Mouse (Mus musculus): Measurements from ENCODE around the gene Kptn.

Gene Kptn

GRCm38 (mm10) chr7:16117100-16117499, 2.6 kb upstream of the Kptn start:
- DNase-seq (ENCODE audit: extremely low read depth, low read depth): no peak

GRCm38 (mm10) chr7:16120262-16120600, 536 bp downstream of the Kptn start:
- no peak for DNase-seq (ENCODE audit: extremely low read depth, low read depth)

GRCm38 (mm10) chr7:16125829-16126228, 6.1 kb downstream of the Kptn start:
- DNase-seq (ENCODE audit: extremely low read depth, low read depth): no peak

GRCm38 (mm10) chr7:16128344-16128743, 8.6 kb downstream of the Kptn start:
- no peak for DNase-seq (ENCODE audit: extremely low read depth, low read depth)

GRCm38 (mm10) chr7:16128899-16129298, 9.2 kb downstream of the Kptn start:
- no peak for DNase-seq (ENCODE audit: extremely low read depth, low read depth)

GRCm38 (mm10) chr7:16129421-16129845, 9.7 kb downstream of the Kptn start, which contains the start of gene Slc8a2:
TSS of gene Slc8a2 (plus strand) at chr7:16129826.
- DNase-seq (ENCODE audit: extremely low read depth, low read depth): no peak

- no peak for DNase-seq (ENCODE audit: extremely low read depth, low read depth)
Observed at GRCm38 (mm10) chr7:16129846-16130691, 10.4 kb downstream of the Kptn start.

DNA sequence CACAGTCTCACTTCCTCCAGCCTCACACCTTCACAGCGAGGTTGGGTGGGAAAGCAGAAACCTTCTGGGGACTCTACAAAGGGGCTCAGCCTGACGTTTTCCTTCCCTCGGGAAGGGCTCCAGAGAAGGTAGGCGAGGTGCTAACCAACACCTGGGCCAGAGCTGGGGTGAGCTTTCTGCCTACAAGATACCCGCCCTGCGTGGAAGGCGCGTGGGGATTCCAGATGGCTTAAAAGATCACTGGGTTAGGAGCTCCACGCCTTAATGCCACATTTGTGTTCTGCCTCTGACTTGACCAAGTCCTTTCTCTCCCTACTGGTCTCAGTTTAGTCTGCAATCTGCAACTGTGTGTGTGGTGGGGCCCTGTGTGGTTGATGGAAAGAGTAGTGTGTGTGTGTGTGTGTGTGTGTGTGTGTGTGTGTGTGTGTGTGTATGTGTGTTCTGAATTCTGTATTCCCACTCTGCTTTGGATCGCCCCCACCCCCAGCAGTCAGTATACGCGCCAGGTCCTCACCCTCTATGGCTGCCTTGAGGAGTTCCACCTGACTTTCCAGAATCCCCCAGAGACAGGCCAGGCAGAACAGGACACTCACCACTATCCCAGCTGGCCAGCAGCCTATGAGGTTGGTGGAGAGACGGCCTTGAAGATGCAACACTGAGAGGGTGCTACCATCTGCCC, 11.4 kb downstream of the Kptn start:
- no peak for DNase-seq (ENCODE audit: extremely low read depth, low read depth)

- no peak for DNase-seq (ENCODE audit: extremely low read depth, low read depth)
Observed at GRCm38 (mm10) chr7:16132161-16132581, 12.5 kb downstream of the Kptn start.

GRCm38 (mm10) chr7:16132926-16133325, 13.2 kb downstream of the Kptn start:
- DNase-seq (ENCODE audit: extremely low read depth, low read depth): no peak

DNA sequence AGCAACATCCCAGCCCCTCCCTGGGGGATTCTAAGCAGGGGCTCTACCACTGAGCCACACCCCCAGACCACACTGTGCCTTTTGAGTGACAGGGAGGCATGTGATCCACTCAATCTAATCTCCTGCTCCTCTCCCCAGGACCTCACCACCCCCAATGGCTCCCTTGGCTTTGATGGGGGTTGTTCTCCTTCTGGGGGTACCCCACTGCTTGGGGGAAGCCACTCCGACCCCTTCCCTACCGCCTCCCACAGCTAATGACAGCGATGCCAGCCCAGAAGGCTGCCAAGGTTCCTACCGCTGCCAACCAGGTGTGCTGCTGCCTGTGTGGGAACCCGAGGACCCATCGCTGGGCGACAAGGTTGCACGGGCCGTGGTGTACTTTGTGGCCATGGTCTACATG, 14.0 kb downstream of the Kptn start:
- DNase-seq (ENCODE audit: extremely low read depth, low read depth): no peak

- no peak for DNase-seq (ENCODE audit: extremely low read depth, low read depth)
Observed at GRCm38 (mm10) chr7:16134951-16135392, 15.3 kb downstream of the Kptn start.

DNA sequence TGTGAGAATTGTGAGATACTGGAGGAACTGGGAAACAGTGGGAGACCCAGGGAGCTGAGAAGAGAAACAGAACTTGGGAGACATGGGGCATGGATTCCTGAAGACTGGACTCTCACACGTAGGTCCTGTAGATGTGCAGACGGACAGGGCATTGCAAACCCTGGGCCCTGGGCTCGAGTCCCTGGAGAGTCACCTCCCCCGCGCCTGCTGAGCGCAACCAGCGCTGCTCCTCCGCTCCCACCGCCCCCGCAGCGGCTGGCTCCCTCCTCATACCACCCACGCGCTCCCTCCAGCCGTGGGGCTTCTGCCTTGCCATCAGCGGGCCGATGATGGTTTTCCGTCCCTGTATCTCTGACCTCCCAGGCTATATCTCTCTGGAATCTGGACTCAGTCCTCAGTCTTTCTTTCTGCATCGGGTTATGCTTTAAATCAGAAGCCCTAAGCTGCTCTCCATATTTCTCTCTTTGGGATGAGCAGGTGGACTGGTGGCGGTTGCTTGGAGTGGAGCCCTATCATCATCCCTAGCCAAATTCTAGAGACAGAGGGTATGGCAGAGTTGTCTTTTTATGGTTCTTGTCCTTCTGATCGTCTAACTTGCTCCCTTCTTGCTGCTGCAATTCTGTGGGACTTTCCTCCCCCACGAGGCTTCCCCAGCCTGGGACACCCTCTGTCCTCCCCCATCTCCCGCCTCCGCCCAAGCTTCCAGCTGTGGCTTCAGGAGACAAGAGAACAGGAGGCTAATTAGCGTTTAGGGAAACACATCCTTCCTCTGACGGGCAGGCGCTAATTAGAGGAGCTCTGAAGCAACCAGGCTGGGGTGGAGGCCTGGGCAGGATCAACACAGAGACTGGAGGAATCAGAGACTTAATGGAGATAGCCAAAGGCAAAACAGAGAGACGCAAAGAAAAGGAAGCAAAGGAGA, 27.1 kb downstream of the Kptn start:
- no peak for DNase-seq (ENCODE audit: extremely low read depth, low read depth)

- no peak for DNase-seq (ENCODE audit: extremely low read depth, low read depth)
Observed at GRCm38 (mm10) chr7:16147643-16148042, 27.9 kb downstream of the Kptn start.

DNA sequence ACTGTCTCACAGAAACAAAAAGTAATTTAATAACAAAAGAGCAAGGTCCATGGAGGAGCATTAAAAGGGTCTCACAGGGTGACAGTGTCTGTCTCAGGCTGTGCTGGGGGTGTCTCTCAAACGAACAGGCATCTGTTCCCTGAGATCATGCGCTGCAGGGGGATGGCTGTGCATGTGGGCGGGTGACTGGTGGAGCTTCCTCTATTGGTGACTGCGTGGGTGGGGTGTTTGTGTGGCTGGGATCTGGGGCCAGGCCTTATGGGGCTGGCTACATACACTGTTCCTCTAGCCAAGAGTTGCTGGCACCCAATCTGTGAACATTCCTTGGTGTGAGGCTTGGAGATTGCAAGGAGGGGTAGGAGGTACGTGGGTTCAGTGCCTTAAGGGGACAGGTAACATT, 29.5 kb downstream of the Kptn start:
- no peak for DNase-seq (ENCODE audit: extremely low read depth, low read depth)

GRCm38 (mm10) chr7:16150191-16151145, 30.8 kb downstream of the Kptn start:
- no peak for DNase-seq (ENCODE audit: extremely low read depth, low read depth)

- DNase-seq (ENCODE audit: extremely low read depth, low read depth): no peak
Observed at GRCm38 (mm10) chr7:16153522-16153921, 33.8 kb downstream of the Kptn start.

DNA sequence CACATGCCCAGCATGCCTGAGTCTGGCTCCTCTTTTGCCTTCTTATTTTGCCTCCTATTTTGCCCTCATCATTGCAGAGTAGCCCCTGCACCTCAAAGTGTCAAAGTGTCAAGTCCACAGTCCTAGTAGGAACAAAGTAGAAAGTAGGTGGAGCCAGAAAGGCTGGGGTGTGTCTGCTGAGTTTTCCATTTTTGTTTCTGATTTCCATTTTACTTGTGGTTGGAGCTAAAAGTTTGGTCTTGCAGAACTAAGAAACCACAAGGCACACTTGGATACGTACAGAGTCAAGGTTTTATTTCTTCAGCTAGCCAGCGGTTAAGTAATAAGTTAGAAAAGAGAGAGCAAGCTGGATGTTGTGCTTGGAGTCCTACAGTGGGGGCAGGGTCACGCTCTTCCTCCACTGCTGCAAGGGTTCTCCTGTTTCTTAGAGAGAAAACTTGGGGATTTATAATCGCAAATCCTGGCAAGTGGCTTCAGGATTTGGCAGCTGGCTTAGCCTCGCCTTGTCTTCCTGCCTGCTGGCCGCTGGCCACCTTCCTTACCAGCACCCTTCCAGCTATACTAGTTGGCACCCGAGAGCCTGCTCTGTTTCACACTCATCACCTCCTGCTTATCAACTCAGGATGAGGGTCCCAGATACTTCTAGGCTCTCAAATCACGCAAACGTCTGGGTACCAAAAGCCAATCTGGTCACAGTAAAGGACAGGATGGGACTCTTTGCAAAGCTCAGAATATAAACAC, 35.6 kb downstream of the Kptn start:
- no peak for DNase-seq (ENCODE audit: extremely low read depth, low read depth)

DNA sequence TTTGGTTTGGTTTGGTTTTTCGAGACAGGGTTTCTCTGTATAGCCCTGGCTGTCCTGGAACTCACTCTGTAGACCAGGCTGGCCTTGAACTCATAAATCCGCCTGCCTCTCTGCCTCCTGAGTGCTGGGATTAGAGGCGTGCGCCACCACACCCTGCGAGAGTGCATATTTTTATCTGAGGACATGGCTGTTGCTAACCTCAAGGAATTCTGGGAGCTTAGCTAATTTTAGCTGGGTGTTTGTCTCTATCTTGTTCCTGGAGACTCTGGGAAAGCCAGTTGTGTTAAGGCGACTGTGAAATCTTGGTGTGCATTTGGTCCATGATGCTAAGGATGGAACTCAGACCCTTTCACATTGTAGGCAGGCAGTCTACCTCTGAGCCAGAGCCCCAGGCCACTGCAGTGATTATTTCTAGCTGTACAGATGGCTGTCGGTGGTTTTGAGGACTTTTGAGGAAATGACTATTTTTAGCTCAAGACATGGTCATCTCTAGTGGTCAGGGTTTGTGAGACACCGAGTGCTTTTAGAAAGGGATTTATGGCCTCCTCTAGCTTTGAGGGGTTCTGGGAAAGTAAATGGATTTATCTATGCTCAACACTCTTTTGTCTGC, 36.5 kb downstream of the Kptn start:
- DNase-seq (ENCODE audit: extremely low read depth, low read depth): no peak
